Mouse (Mus musculus) MEL (cell line): ENCODE measurements around the gene Olfm4.

Experiments
- CHD2 ChIP-seq: IDR thresholded peaks from 2 replicates; pipeline ENCODE4 v1.6.1; 2011; ENCODE audit warnings: low read length, improper control_type of control experiment
- CTCF ChIP-seq, 3 experiments: IDR thresholded peaks in 2 of 3; conservative IDR thresholded peaks in 1 of 3; 2 replicates each; pipeline ENCODE4 v1.5.1; 2011 to 2012; ENCODE audit warnings: low read length in 3 of 3, low read depth in 2 of 3, mild to moderate bottlenecking in 2 of 3, improper control_type of control experiment in 1 of 3, inconsistent platforms in 1 of 3, mixed read lengths in 1 of 3, moderate library complexity in 1 of 3; ENCODE audit not compliant: control insufficient read depth in 1 of 3, insufficient read depth in 1 of 3, poor library complexity in 1 of 3, severe bottlenecking in 1 of 3
- MXI1 ChIP-seq: IDR thresholded peaks from 2 replicates; pipeline ENCODE4 v1.6.1; 2011; ENCODE audit warnings: mild to moderate bottlenecking, low read depth, low read length, improper control_type of control experiment
- POLR2A ChIP-seq, 2 experiments: IDR thresholded peaks; 2 replicates each; pipeline ENCODE4 v1.6.1; 2011 to 2012; ENCODE audit warnings: low read length in 2 of 2, mild to moderate bottlenecking in 2 of 2, control low read depth in 1 of 2, improper control_type of control experiment in 1 of 2, low read depth in 1 of 2, moderate library complexity in 1 of 2; ENCODE audit not compliant: control insufficient read depth in 1 of 2, insufficient read depth in 1 of 2, poor library complexity in 1 of 2

DNA sequence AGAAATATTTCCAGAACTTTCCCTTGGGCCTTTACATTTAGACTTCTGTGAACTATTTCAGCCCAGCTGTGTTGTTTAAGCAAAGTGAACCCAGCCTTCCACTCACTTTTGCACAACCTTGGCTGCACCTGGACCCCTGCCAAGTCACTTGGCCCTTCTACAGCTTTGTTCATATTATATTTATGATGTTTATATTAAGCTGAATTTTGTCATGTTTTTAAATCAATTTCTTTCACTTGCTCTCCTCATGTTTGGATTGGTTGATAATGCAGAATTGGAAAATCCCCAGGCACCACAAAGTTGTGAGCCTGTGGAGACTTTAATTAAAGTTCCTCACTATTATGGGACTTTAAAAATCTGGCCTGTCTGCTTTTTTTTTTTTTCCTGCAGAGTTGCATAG, 32.2 kb downstream of the Olfm4 start:
- TF ChIP-seq CTCF (IDR thresholded peaks at IDR 0.05 in 2 of 3, conservative IDR thresholded peaks at IDR 0.05 in 1 of 3; ENCODE audit: control insufficient read depth in 1 of 3, insufficient read depth in 1 of 3, low read depth in 2 of 3, low read length in 3 of 3, poor library complexity in 1 of 3, severe bottlenecking in 1 of 3), result no peak
- TF ChIP-seq POLR2A (IDR thresholded peaks at IDR 0.05; ENCODE audit: control insufficient read depth in 1 of 2, insufficient read depth in 1 of 2, low read depth in 1 of 2, low read length in 2 of 2, poor library complexity in 1 of 2), result no peak
- TF ChIP-seq CHD2, result no peak
- TF ChIP-seq MXI1, result no peak
